In genomic region chr1:87245430-87245829, GRCm38 (mm10) we compare ENCODE assay signal across 1 mouse cellular context.
TF ChIP-seq lines count a peak whose summit lies in the region.

No protein-coding gene starts in this region.

TF ChIP-seq in ES-E14, 5 proteins besides CTCF, POLR2A, EP300 and RAD21 (continued from another document):
- TF ChIP-seq CHD2 (IDR thresholded peaks at IDR 0.05; ENCODE audit: low read depth, low read length) = no peak
TF ChIP-seq in ES-E14: peak in this region for 1.
